Mouse (Mus musculus): ENCODE data around the gene St6galnac3.

DNA sequence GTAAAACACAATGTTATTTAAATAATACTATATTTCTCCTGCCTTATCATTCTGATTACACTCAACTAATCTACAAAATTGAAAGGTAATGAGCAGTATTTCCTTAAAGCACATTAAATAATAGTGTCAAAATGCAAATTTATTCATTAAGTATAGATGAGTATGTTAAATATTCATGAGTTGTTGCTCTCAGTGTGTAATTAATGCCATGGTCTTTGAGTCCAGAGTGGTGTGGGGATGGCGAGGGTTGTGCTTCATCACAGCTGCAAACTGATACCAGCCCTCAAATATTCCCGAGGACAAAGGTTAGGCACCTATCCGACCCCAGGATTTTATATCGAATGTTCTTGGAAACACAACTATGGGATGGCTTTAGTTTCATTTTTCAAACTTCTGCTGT lies 548.2 kb downstream of the St6galnac3 start:
- TF ChIP-seq POLR2A (IDR thresholded peaks at IDR 0.05; ENCODE audit: low read depth, low read length) (no peak), CTCF (conservative IDR thresholded peaks at IDR 0.05; ENCODE audit: insufficient read depth, insufficient read length, low read depth, low read length) (no peak)
